In the genomic region with DNA sequence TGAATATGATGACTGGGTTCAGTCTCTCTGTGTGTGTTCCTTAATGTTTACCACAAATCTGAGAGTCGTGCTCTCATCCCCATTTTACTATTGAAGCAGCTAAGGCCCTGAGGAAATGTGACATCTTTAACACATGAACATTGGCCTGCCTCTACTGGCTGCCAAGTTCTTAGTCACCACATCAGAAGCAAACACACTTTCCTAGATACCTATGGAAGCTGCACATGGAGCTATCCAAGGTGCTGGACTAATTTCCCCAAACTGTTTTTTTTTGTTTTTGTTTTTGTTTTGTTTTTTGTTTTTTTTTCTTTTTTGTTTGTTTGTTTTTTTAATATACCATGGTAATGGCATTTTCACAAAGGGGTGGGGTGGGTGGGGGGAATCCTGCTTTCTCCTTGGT, we compare ENCODE assay signal across 10 mouse cellular contexts.
DNase-seq lines count a peak whose midpoint lies in the region; ATAC-seq lines count a peak whose summit lies in the region.
"Had no signal": no experiment of that assay in that cellular context is flagged by ENCODE, and none has a peak within 500 bp of the region (broad histone marks: within the 10 kb centered on the region; RNA-seq: fewer than 3 reads in every experiment).

No protein-coding gene starts in this region.

- DNase-seq in heart, postnatal 14 days, result no peak
- peak; percentile 31 for DNase-seq in limb, embryonic 11.5 days (ENCODE audit: low spot score)
- no peak for DNase-seq in limb, embryonic 10.5 days (ENCODE audit: low spot score)
- peak; percentile 24 for DNase-seq in R1 (ENCODE audit: low read depth, low spot score)
- DNase-seq in cerebellum, postnatal 14 days, result no peak
- no peak for DNase-seq in left cerebral cortex, adult 8-10 months (ENCODE audit: low spot score in 2 of 2)
- DNase-seq: layer of hippocampus, postnatal 36 days had no signal

- H3K27me3 ChIP-seq in heart, embryonic 11.5 days (ENCODE audit: control insufficient read depth, insufficient read depth, low read length), result no peaks in the 10 kb centered on the region
- no peaks in the 10 kb centered on the region for H3K27me3 ChIP-seq in limb, embryonic 11.5 days (ENCODE audit: control insufficient read depth, insufficient read depth, low read length)
- H3K27me3 ChIP-seq in limb, embryonic 10.5 days (ENCODE audit: low read depth, poor library complexity, severe bottlenecking), result no peaks in the 10 kb centered on the region
- H3K27me3 ChIP-seq in midbrain, embryonic 15.5 days (replicated peaks), result no peaks in the 10 kb centered on the region

- H3K36me3 ChIP-seq in heart, embryonic 11.5 days (ENCODE audit: control insufficient read depth, insufficient read depth, low read length), result no peaks in the 10 kb centered on the region
- H3K36me3 ChIP-seq in limb, embryonic 11.5 days (ENCODE audit: control insufficient read depth, insufficient read depth, low read length), result no peaks in the 10 kb centered on the region
- no peaks in the 10 kb centered on the region for H3K36me3 ChIP-seq in limb, embryonic 10.5 days
- peaks cover 9% of the 10 kb centered on the region; the same call in 1 of the 2 replicates for H3K36me3 ChIP-seq in midbrain, embryonic 15.5 days (replicated peaks)

- H3K9me3 ChIP-seq in heart, embryonic 11.5 days (replicated peaks; ENCODE audit: control insufficient read depth, low read length), result no peaks in the 10 kb centered on the region
- no peaks in the 10 kb centered on the region for H3K9me3 ChIP-seq in limb, embryonic 11.5 days (ENCODE audit: control insufficient read depth, low read length)
- no peaks in the 10 kb centered on the region for H3K9me3 ChIP-seq in limb, embryonic 10.5 days (replicated peaks)
- no peaks in the 10 kb centered on the region for H3K9me3 ChIP-seq in midbrain, embryonic 15.5 days

- ATAC-seq in heart, embryonic 11.5 days (replicated peaks; ENCODE audit: insufficient number of reproducible peaks, low FRiP score, low TSS enrichment), result no peak
- no peak for ATAC-seq in limb, embryonic 11.5 days (ENCODE audit: insufficient number of reproducible peaks, low FRiP score, low TSS enrichment, low read depth)
- no peak for ATAC-seq in midbrain, embryonic 15.5 days (replicated peaks)
- ATAC-seq: CD4-positive, CD25-positive, alpha-beta regulatory T cell, adult 4 months had no signal

- peaks cover 16% of the 10 kb centered on the region for H3K4me1 ChIP-seq in heart, embryonic 11.5 days (ENCODE audit: control insufficient read depth, insufficient read depth, low read length)
- peaks cover 5% of the 10 kb centered on the region for H3K4me1 ChIP-seq in limb, embryonic 11.5 days (ENCODE audit: control insufficient read depth, insufficient read depth, low read length)
- H3K4me1 ChIP-seq in limb, embryonic 10.5 days, result peaks cover 15% of the 10 kb centered on the region
- peaks cover 35% of the 10 kb centered on the region for H3K4me1 ChIP-seq in midbrain, embryonic 15.5 days

- peak overlapping the region; percentile 24; the same call in 1 of the 2 replicates for H3K4me2 ChIP-seq in heart, embryonic 11.5 days
- no peak overlapping the region for H3K4me2 ChIP-seq in limb, embryonic 11.5 days (ENCODE audit: low read depth, severe bottlenecking)
- H3K4me2 ChIP-seq in midbrain, embryonic 15.5 days, result peak overlapping the region; percentile 51

- peak overlapping the region; percentile 16; the same call in 1 of the 2 replicates for H3K27ac ChIP-seq in heart, embryonic 11.5 days (ENCODE audit: low read depth, low read length)
- H3K27ac ChIP-seq in limb, embryonic 11.5 days (replicated peaks; ENCODE audit: low read depth, low read length), result no peak overlapping the region
- H3K27ac ChIP-seq in limb, embryonic 10.5 days, result no peak overlapping the region
- H3K27ac ChIP-seq in midbrain, embryonic 15.5 days, result no peak overlapping the region

- intact Hi-C loops in heart, postnatal 14 days (cut with DNase I), result no loop called here

- no peak overlapping the region for H3K9ac ChIP-seq in heart, embryonic 11.5 days (ENCODE audit: low read depth, low read length)
- no peak overlapping the region for H3K9ac ChIP-seq in limb, embryonic 11.5 days (ENCODE audit: low read length)
- H3K9ac ChIP-seq in midbrain, embryonic 15.5 days, result no peak overlapping the region

- H3K4me3 ChIP-seq in heart, embryonic 11.5 days (ENCODE audit: low read depth, low read length), result no peak overlapping the region
- no peak overlapping the region for H3K4me3 ChIP-seq in limb, embryonic 11.5 days (ENCODE audit: low read depth, low read length)
- no peak overlapping the region for H3K4me3 ChIP-seq in limb, embryonic 10.5 days
- peak overlapping the region; percentile 34 for H3K4me3 ChIP-seq in midbrain, embryonic 15.5 days

- WGBS in heart, embryonic 11.5 days (ENCODE audit: insufficient replicate concordance), result 45% methylated on average over 1 of the region's 1 CpGs
- 54% methylated on average over 1 of the region's 1 CpGs for WGBS in limb, embryonic 11.5 days
- 73% methylated on average over 1 of the region's 1 CpGs for WGBS in limb, embryonic 10.5 days
- WGBS in midbrain, embryonic 15.5 days, result 50% methylated on average over 1 of the region's 1 CpGs

Comparison
In these comparisons a context has a peak if more than half of its experiments do, and no peak if none do; other contexts are left out.
1. DNase-seq: peak in limb, embryonic 11.5 days (single experiment) and R1 (single experiment); none in heart, postnatal 14 days (0 of 2), limb, embryonic 10.5 days (single experiment), cerebellum, postnatal 14 days (0 of 2) and left cerebral cortex, adult 8-10 months (0 of 2).